Mouse (Mus musculus): Measurements from ENCODE around the gene Ttc30b.
"Not testable (repeated sequence)": the region's sequence is repeated elsewhere in the genome, so short reads cannot be mapped to it uniquely, and the experiment has no call there.

Ttc30b gene

DNA sequence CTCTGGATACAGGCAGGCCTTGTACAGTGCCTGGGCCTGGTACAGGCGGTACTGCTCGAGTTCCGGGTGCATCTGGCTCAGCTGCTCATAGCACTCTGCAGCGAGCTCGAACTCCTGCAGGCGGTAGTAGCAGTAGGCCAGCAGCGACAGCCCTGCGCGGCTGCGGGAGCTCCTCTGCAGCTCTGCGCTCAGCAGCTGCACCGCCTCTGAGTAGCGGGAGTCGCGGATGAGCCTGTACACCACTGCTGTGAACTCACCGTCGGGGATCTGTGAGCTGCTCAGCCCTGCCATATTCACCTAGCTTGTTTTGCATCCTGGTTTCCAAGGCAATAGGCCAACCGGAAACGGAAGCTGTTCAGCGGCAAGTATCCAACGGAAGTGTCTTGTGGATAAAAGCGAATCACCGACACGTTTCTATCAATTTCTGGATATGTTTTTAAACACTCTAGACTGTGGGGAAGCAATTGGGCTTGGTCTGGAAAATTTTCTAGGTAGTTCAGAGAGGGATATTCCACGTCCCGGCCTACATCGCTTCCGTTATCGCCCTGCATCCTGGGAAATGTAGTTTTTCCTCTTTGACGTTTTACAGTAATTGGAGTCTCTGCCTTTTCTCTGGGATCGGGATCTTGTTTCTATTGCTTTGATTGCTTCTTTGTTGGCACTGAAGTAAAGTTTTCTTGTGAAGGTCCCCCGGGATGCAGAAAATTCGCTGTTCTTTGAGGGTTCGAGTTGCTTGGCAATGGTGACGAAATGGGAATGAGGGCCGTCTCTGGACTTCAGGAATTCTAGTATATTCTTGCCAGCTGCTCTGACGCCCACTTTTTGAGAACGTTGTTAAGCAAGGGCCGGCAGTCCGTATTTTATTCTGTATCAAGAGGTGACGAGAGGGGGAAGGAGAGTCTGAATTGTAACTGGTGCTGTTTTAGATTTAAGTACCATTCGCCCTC lies at the start of gene Ttc30b:
Gene Ttc30b, minus strand, starts transcription at position 469 of the 947 bp plus-strand sequence.
- peak; percentile 72 to 73 for DNase-seq (ENCODE audit: low spot score in 2 of 2)

- DNase-seq (ENCODE audit: low spot score in 2 of 2): no peak
Observed at GRCm38 (mm10) chr2:75987739-75988138, 49.4 kb upstream of the Ttc30b start.

GRCm38 (mm10) chr2:75985124-75985523 lies 46.7 kb upstream of the Ttc30b start:
- DNase-seq (ENCODE audit: low spot score in 2 of 2): peak; percentile 24 to 54

- DNase-seq (ENCODE audit: low spot score in 2 of 2): no peak
Observed at GRCm38 (mm10) chr2:75983847-75984246, 45.5 kb upstream of the Ttc30b start.

DNA sequence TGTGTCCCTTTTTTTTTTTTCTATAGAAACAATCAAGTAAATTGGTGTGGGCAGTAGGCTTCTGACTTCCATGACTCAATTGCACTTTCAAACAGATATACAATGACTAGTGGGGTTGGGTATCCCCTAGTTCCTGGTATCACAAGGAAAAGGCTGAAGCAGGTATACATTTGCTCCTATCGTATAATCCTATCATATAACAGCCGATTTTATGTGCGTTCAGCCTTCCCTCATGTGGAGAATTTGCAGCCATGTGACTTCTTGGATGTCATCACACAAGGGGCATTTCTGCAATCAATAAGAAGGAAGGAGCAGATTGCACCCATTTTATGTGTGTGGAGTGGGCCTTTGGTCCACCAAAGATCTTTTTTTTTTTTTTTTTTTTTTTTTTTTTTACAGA lies 44.7 kb upstream of the Ttc30b start:
- DNase-seq (ENCODE audit: low spot score in 2 of 2): no peak

- no peak for DNase-seq (ENCODE audit: low spot score in 2 of 2)
Observed at GRCm38 (mm10) chr2:75982626-75983025, 44.2 kb upstream of the Ttc30b start.

GRCm38 (mm10) chr2:75981440-75982081 lies 43.2 kb upstream of the Ttc30b start, which contains the start of gene Ttc30a1:
Ttc30a1 (minus strand) TSS chr2:75981967.
- peak; percentile 73 to 74 for DNase-seq (ENCODE audit: low spot score in 2 of 2)

DNA sequence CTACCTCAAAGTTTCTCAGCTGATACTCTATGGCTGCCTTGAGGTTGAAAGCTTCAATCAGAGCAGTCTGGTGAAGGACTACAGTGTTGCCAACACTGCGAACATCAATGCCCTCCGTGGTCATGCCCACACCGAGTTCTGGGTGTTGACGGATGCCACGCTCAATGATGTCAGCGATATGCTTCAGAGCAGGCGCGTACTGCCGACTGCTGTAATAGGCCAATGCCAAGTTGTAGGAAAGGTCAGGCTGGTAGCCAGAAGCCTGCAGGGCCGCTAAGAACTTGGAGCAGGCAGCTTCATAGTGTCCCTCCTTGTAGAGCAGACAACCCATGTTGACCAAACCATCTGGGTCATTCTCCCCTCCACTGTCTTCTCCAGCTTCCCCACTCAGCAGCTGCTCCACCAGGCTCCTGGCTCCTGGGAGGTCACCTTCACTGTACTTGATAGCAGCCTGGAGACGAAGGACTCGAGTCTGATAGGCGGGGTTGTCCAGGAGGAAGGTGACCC lies 42.6 kb upstream of the Ttc30b start:
- not testable (repeated sequence) for DNase-seq (ENCODE audit: low spot score in 2 of 2)

DNA sequence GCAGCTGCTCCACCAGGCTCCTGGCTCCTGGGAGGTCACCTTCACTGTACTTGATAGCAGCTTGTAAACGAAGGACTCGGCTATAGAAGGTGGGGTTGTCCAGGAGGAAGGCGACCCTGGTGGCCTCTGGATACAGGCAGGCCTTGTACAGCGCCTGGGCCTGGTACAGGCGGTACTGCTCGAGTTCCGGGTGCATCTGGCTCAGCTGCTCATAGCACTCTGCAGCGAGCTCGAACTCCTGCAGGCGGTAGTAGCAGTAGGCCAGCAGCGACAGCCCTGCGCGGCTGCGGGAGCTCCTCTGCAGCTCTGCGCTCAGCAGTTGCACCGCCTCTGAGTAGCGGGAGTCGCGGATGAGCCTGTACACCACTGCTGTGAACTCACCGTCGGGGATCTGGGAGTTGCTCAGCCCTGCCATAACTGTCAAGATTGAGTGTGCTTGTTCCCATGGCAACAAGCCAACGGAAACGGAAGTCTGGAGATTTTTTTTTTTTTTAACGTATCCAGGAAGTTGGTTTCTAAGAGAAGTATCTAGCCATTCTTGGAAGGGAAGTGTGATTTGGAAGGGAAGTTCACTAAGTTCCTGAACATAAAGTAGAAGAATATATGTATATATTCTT lies 39.5 kb upstream of the Ttc30b start, which contains the start of gene Ttc30a2:
Gene Ttc30a2, minus strand, starts transcription at position 419 of the 617 bp plus-strand sequence.
- not testable (repeated sequence) for DNase-seq (ENCODE audit: low spot score in 2 of 2)

- DNase-seq (ENCODE audit: low spot score in 2 of 2): not testable (repeated sequence)
Observed at GRCm38 (mm10) chr2:75976070-75976469, 37.7 kb upstream of the Ttc30b start.

- DNase-seq (ENCODE audit: low spot score in 2 of 2): no peak
Observed at GRCm38 (mm10) chr2:75974131-75974530, 35.7 kb upstream of the Ttc30b start.

- DNase-seq (ENCODE audit: low spot score in 2 of 2): peak; percentile 31 to 47
Observed at GRCm38 (mm10) chr2:75964972-75965371, 26.6 kb upstream of the Ttc30b start.

- DNase-seq (ENCODE audit: low spot score in 2 of 2): peak; percentile 39 to 61
Observed at GRCm38 (mm10) chr2:75964512-75964911, 26.1 kb upstream of the Ttc30b start.

GRCm38 (mm10) chr2:75964051-75964450 lies 25.7 kb upstream of the Ttc30b start:
- no peak for DNase-seq (ENCODE audit: low spot score in 2 of 2)

- no peak for DNase-seq (ENCODE audit: low spot score in 2 of 2)
Observed at GRCm38 (mm10) chr2:75963211-75963840, 24.9 kb upstream of the Ttc30b start.

DNA sequence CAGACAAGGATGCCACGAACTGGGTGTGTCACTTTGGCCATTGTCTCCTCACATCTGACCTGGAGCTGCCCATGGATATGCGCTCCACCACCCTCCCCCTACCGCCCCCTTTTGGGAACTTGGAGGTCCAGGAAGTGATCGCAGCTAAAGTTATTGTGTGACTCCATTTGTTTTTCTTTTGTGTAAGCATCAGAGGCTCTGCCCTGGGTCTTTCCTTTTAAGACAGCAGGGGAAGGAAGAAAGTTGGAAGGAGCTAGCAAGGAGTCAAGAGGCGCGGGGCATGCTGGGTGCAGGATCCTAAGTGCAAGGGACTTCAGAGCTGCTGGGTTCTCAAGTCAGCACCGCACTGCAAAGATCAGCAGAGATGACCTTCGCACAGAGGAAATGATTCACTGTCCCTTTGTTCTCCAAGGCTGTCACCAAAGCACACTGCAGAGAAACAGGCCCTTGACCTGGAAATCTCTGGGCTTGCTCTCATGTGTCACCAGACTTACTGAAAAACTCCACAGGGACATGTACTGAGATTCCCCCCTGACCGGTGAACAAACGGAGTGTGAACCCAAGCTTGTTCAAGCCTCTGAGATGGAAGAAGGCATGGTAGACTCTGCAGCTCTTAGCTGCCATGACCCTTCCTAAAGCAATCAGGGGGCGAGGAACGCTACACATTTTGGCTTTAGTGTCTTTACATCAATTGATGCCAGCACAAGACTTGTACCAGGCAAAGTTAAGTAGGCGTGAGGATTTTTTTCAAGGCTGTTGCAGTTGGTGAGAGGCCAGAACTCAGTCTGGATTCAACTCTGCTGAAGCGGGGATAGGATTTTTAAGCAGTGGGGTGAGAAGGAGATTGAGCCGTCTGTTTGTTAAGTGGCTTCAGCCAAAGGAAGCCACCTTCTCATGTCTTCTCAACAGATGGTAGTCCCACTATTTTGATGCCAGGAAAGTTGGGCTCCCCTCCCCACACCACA lies 22.3 kb upstream of the Ttc30b start:
- DNase-seq (ENCODE audit: low spot score in 2 of 2): no peak

- peak in 1 of 2 experiments; percentile 6 for DNase-seq (ENCODE audit: low spot score in 2 of 2)
Observed at GRCm38 (mm10) chr2:75959850-75960365, 21.5 kb upstream of the Ttc30b start.

DNA sequence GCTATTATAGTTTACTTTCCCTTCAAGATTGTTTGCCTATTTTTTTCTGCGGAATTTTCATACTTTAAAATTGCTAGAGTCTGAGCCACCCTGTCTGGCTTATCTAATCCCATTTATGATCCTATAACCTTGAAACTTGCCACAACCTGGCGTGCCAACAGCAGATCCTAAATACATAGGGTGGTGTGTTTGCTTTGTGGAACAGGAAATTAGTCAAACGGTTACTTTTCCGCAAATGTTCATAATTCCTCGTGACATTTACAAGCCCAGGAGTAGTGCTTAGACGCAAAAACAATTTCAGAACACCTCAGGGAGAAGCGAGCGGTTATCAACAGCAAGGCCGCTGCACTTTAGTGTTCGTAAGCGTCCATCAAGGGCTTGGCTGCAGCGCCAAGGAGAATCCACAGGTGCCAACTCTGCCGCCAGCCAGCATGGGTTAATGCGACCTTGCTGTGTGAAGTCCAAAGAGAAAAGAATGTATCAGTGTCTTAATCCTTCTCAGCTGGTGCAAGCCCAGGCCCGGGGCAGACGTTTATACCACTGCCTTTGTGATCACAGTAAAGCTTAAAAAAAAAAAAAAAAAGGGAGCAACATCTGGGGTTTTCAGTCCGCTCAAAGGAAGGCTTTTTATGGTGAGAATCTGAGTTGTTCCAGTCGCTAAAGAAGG lies 20.9 kb upstream of the Ttc30b start:
- DNase-seq (ENCODE audit: low spot score in 2 of 2): peak in 1 of 2 experiments; percentile 3

DNA sequence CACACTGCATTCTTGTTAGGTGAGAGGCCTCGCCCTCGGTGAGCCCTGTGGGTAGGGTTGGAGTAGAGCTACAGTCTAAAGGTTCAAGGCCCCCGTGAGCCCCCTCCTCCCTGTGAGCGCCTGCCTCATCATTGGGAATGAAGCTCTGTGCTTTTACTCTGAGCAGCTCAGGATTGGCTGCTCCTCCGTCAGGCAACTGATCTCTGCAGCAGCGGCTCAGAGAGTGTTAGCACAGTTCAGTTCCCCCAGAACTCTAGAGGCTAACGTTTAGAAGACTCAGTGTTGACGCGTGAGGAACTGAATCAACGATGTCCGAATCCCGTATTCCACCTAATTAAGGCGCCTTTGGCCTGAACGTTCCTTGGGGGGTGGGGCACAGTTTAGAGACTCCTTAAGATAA lies 17.3 kb upstream of the Ttc30b start:
- no peak for DNase-seq (ENCODE audit: low spot score in 2 of 2)

Data from urinary bladder, postnatal 36 days (tissue).